Mouse (Mus musculus) left cerebral cortex, postnatal 4 days (tissue): Measurements from ENCODE around the gene Fnbp4. TPM values are rescaled to one million over a fixed set of nuclear protein-coding genes. Genes with fewer than 3 reads are reported as not detected.

ENCODE experiments used
- DNase-seq: peaks from one replicate; pipeline ENCODE4 v3.0.0-alpha.2; 2022
- intact Hi-C: fragments of 180-260 bp; cut with DNase I; formaldehyde crosslinking; loops from one replicate; pipeline ENCODE4 v1.15.1; 2025
- total RNA-seq, 2 experiments: library from RNA; stranded (reverse); gene quantifications; 2 replicates each; pipeline ENCODE4 v1.2.3; 2021

Gene Fnbp4
- total RNA-seq = 100 to 1,000 TPM; 103 to 116 TPM

- intact Hi-C loops = no loop called here
- DNase-seq = peak; percentile 98
These were observed at the start of gene Fnbp4 for GRCm38 (mm10) chr2:90745053-90745678. Gene Fnbp4, plus strand, starts transcription at chr2:90745370.

- intact Hi-C loops = loop anchor here (10.0 kb wide), 1 partner anchor 454 kb away; no protein-coding TSS in a partner anchor
- DNase-seq = no peak
These were observed 44.2 kb upstream of the Fnbp4 start for GRCm38 (mm10) chr2:90700943-90701342.

- intact Hi-C loops = loop anchor here (10.0 kb wide), 1 partner anchor 446 kb away; no protein-coding TSS in a partner anchor
- DNase-seq = no peak
These were observed 36.6 kb upstream of the Fnbp4 start for GRCm38 (mm10) chr2:90708548-90708947.

- no peak for DNase-seq
- intact Hi-C loops = loop anchor here (10.0 kb wide), 1 partner anchor 839 kb away; no protein-coding TSS in a partner anchor
These were observed 29.5 kb upstream of the Fnbp4 start for GRCm38 (mm10) chr2:90715555-90716092.

GRCm38 (mm10) chr2:90717366-90717765, 27.8 kb upstream of the Fnbp4 start:
- intact Hi-C loops = loop anchor here (10.0 kb wide), 1 partner anchor 837 kb away; no protein-coding TSS in a partner anchor

DNA sequence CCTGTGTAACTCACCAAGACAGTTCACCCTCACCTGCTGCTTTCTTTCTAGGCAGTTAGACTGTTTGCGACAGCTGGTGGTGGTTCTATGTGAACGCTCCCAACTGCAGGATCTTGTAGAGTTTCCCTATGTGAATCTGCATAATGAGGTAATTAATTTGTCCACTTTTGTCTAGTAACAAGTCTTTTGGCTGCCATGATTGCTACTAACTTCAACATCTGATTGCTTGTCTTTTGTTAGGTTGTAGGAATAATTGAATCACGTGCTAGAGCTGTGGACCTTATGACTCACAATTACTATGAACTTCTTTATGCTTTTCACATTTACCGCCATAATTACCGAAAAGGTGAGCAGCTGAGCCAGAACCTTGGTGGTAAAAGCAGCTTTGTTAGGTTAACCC, 27.2 kb upstream of the Fnbp4 start:
- no peak for DNase-seq
- intact Hi-C loops = loop anchor here (10.0 kb wide), 1 partner anchor 837 kb away; no protein-coding TSS in a partner anchor

More at GRCm38 (mm10) chr2:90717366-90717765, 27.8 kb upstream of the Fnbp4 start:
- DNase-seq = no peak

DNA sequence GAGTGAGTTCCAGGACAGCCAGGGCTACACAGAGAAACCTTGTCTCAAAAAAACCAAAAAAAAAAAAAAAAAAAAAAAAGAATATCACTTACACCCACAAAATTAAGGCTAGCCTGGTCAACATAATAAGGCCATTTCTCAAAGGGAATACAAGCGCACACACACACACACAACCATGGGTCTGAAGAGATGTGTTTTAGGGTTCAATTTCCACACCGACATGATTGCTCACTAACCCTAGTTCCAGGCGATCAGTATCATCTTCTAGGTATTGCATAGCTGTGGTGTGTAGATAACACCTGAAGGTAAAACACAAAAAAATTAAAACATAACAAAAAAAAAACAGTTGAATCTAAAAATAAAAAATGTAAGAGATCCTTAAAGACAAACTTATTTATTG, 18.4 kb upstream of the Fnbp4 start:
- intact Hi-C loops = no loop called here

DNA sequence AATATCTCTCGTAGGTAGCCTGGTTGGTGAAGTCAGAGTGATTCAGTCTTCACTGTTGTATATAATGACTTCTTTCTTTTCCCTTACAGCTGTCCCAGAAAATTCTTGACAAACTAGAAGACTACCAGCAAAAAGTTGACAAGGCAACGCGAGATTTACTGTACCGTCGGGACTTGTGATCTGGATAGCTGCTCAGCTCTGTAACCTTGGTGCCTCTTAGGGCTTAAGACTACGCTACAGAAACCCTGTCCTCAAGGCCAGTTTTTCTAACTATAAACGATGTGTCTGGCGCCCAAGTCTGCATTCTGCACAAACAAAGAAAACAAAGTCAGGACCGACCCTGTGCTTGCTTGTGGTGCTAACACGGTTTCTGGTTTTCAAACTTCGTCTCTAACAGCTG, 9.8 kb upstream of the Fnbp4 start:
- no peak for DNase-seq
- intact Hi-C loops = no loop called here

More for the DNA sequence above, 18.4 kb upstream of the Fnbp4 start:
- no peak for DNase-seq

DNA sequence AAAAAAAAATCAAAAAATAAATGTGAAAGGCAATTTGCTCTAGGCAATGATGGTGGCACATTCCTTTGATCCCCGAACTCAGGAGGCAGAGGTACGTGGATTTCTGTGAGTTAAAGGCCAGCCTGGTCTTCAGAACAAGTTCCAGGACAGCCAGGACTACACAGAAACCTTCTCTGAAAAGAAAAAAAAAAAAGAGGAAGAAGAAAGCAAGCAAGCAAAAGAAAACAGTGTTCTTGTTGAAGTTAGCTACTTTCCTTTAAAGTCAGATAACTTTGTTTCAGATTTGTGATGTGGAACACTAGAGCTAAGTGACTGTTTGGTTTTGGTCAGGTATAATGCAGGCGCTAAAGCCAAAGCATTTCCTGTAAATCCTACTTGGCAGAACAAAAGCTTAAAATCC, 6.4 kb upstream of the Fnbp4 start:
- intact Hi-C loops = no loop called here
- DNase-seq = no peak

GRCm38 (mm10) chr2:90739327-90739726, 5.8 kb upstream of the Fnbp4 start:
- DNase-seq = no peak
- intact Hi-C loops = no loop called here

DNA sequence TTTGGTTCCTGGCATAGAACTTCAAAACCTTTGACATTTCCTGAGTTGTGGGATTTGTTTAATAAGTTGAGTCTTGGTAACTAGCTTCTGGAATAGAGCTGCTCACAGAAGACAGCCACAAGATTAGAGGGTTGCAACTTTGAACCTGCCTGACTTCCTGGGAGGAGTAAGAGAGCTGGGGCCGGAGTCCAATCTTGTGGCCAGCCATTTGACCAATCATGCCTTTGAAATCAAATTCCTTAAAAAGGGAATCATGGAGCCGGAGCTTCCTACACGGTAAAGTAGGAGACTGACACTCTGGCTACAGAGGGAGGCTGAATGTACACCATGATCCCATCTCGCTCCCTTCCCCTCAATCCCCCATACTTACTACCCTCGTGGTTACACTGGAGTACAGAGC, 5.2 kb upstream of the Fnbp4 start:
- intact Hi-C loops = no loop called here
- no peak for DNase-seq

DNA sequence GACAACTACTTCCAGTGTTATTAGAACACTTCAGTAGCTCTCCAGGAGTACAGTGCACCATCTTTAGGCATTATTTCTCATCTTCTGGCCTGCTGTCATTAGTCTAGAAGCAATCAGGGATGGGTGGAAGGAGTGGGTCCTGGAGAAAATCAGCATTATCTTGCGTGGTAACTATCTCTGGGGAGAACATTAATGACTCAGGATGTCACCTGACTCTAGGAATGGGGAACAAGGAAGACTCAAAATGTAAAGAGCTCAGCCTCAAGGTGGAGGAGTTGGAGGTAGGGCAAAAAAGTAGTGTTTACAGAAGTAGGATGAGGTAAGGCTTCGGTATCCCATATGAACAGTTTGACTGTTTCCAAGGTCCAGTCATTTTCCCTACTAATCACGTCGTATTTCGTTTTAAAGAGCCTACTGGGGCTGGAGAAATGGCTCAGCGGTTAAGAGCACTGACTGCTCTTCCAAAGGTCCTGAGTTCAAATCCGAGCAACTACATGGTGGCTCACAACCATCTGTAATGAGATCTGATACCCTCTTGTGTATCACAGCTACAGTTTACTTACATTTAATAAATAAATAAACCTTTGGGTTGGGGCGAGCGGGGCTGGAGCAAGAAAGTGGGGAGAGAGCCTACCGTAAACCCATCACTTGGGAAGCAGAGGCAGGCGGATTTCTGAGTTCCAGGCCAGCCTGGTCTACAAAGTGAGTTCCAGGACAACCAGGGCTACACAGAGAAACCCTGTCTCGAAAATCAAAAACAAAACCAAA, 701 bp upstream of the Fnbp4 start:
- intact Hi-C loops = no loop called here
- DNase-seq = no peak

GRCm38 (mm10) chr2:90745740-90746537, 769 bp downstream of the Fnbp4 start:
- intact Hi-C loops = no loop called here
- peak; percentile 35 for DNase-seq

DNA sequence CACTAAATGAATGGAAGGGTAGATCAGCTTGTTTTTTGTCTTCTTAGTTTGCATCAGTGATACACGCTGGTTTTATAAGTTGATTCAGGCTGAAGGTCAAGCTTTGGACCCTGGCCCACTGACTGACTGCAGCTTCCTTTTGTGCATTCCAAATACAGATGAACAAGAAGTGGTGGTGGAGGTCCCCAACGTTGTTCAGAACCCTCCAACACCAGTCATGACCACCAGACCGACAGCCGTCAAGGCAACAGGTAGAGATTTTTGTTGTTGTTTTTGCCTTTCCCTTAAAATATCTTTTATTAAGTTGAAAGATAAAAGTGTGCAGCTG, 1.3 kb downstream of the Fnbp4 start:
- DNase-seq = no peak
- intact Hi-C loops = no loop called here

DNA sequence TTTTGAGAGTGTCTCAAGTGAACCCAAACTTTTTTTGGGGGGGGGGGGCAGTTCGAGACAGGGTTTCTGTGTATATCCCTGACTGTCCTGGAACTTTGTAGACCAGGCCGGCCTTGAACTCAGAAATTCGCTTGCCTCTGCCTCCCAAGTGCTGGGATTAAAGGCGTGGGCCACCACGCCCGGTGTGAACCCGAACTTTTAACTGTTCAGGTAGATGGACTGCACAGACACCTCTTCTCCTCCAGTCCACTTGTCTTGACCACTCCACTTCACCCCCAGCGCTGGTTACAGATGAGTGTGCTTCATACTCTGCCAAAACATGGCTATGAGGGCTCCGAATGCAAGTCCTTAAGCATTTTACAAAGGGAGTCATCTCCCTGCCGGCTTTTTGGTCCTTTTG, 2.0 kb downstream of the Fnbp4 start:
- DNase-seq = no peak
- intact Hi-C loops = no loop called here

DNA sequence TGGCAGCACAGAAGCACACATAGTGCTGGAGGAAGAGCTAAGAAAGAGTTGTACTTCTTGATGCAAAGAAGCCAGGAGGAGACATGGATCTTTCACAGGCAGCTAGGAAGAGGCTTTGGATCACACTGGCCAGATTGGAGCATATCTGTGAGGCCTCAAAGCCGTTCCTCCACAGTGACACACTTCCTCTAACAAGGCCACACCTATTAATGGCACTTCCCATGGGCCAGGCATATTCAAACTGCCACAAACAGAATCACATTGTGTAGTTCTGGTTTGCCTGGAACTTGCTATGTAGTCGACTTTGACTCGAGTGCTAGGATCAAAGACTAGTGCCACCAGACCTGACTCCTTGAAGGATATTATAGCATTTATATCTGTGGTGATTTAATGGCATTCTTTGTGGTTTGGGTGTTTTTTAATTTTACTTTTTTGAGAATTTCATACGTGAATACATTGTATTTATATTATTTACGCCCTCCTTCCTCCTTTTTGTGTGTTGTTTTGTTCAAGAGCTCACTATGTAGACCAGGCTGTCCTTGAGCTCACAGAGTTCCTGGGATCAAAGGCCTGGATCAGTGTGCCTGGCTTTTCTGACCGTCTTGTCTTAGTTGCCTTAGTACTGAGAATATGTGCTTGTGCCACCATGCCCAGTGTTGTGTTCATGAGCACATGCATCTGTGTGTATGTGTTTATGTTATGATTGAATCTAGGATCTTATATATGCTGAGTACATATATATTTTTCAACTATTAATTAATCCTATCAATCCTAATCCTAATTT, 4.7 kb downstream of the Fnbp4 start:
- DNase-seq = no peak
- intact Hi-C loops = loop anchor here (5.0 kb wide), 1 partner anchor 63 kb away; no protein-coding TSS in a partner anchor

GRCm38 (mm10) chr2:90753565-90753964, 8.4 kb downstream of the Fnbp4 start:
- intact Hi-C loops = loop anchor here (5.0 kb wide), 1 partner anchor 66 kb away; no protein-coding TSS in a partner anchor
- no peak for DNase-seq

DNA sequence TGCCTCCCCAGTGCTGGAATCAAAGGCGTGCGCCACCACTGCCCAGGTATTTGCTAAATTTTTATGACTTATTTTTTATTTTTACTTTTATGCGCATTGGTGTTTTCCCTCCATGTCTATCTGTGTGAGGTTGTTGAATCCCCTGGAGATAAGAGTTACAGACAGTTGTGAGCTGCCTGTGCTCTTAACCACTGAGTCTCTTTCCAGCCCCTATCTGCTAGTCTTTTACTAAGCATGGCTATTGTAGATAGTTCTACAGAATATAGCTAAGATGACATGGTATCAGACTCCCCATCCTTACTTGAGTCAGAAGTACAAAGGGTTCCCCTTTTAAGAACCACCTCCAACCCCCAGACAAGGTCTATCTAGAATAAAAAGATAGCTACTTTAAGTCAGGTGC, 9.0 kb downstream of the Fnbp4 start:
- DNase-seq = no peak
- intact Hi-C loops = loop anchor here (5.0 kb wide), 1 partner anchor 67 kb away; no protein-coding TSS in a partner anchor

DNA sequence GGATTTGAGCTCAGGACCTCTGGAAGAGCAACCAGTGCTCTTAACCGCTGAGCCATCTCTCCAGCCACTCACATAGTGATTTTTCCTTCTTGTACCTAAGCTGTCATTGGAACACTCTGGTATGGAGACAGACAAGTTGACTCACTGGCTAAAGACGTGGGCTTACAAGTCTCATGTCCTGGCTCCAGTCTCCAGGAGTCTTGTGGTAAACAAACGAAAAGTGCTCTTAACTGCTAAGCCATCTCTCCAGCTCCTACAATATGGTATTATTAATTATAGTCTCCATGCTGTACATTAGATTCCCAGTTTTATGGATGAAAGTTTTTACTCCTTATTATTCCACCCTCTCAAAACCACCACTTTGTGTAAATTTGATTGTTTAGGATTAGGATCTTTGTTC, 20.0 kb downstream of the Fnbp4 start:
- intact Hi-C loops = loop anchor here (5.0 kb wide), 1 partner anchor 73 kb away; no protein-coding TSS in a partner anchor
- DNase-seq = no peak

GRCm38 (mm10) chr2:90781323-90781722, 36.2 kb downstream of the Fnbp4 start:
- DNase-seq = no peak
- intact Hi-C loops = no loop called here
